Mouse (Mus musculus) retina, adult 2 months (tissue): ENCODE measurements at regions not wholly inside any gene's neighbourhood (a gene's known extent, or its start where the extent isn't known, plus 50 kb on each side); places are given as distances from the start of the nearest gene placed in this dataset.

Experiments used
- DNase-seq: peaks from one replicate; pipeline ENCODE4 v3.0.0-alpha.2; 2012; ENCODE audit warnings: low read depth, low spot score

GRCm38 (mm10) chr11:114439314-114439713, 229.0 kb upstream of the Rpl38 start:
- no peak for DNase-seq

GRCm38 (mm10) chr11:114435788-114436187, 232.5 kb upstream of the Rpl38 start:
- no peak for DNase-seq

DNA sequence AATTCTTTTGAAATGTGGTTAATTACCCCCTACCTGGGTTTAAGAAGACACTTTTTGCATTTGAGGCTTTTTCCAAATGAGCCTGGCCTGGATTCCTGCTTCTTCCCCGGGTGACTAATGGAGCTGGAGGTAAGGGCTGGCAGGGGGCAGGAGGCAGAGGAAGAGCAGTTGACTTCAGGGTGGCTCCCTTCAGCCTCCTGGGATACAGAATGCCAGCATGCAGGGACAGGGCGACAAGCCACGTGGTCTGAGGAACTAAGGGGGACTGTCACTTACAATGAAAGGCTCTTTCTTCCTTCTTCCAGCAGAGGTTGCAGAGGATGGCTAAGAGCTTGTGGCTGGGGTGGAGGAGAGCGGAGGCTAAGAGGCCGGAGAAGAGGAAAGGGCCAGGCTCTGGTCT, 234.8 kb upstream of the Rpl38 start:
- no peak for DNase-seq

GRCm38 (mm10) chr11:114425447-114425846, 242.9 kb upstream of the Rpl38 start:
- DNase-seq: no peak

DNA sequence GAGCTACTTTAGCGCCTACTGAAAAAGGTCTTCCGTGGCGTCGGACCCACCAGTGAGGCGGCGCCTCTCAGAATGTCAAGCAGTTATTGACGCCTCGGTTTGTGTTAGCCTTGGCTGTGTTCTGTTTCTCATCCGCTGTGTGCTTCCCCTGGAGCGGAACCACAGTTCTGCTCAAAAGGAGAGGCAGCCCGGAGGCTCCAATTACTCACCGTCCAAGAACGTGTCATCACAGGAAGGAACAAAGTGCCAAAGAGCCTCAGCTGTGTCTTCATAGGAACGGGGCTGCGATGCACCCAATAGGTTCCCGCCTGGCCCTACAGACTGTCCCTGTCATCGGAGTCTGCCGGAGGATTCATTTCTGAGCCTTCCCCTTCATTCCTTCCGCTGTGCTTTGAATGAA, 245.0 kb upstream of the Rpl38 start:
- DNase-seq: no peak

GRCm38 (mm10) chr11:114419002-114419401, 249.3 kb upstream of the Rpl38 start:
- no peak for DNase-seq

GRCm38 (mm10) chr11:114416168-114416567, 252.2 kb upstream of the Rpl38 start:
- no peak for DNase-seq

DNA sequence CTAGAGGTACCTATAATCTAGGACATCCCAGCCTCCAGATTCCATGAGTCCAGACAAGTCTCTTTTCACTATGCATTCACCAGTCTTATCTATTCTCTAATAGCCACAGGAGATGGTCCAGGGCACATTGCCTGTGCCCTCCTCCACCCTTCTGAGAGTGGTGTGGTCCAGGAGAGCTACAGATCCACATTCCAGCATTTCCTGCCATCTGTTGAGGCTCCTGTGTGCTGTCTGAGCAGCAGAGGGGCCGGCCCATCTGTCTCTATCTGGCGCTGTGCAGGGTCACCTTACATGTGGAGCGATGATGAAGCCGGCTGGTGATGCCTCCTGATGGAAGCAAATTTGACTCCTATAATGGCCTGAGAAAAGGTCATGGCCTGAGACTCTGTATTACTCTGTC, 263.9 kb upstream of the Rpl38 start:
- no peak for DNase-seq

GRCm38 (mm10) chr11:114402556-114403320, 265.6 kb upstream of the Rpl38 start:
- DNase-seq: no peak

DNA sequence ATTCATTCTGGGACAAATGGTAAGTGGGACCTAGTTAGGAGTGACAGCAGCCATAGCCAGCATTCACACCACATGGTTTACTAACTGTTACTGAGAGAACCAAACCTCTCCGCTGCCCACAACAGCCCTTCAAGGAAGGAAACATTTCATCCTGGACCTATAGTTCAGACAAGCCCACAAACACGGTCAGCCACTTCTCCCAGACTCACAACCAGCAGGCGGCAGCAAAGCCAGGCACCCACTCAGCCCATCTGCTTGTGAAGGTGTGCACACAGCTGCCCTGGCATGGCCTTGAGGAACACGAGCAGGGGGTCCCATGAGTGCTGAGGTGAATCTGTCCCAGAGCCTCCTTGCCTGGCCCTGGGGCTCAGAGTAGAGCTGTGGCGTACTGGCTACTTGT, 267.6 kb upstream of the Rpl38 start:
- DNase-seq: no peak

DNA sequence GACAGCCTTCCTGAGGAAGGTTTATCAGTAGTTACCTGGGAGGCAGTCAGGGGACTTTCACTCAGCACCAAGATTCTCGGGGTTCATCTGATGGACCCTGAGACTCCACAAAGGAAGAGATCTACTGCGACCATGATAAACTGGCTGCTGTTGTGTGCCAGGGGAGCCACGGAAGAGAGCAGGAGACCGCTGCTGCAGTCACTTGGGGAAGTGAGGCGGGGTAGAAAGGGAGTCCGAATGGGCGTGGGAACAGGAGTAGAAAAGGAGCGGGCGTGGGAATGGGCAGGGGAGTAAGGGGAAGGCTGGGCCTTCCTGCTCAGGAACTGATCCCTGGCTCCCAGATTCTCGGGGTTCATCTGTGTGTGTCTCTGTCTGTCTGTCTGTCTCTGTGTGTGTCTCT, 276.2 kb upstream of the Rpl38 start:
- no peak for DNase-seq

DNA sequence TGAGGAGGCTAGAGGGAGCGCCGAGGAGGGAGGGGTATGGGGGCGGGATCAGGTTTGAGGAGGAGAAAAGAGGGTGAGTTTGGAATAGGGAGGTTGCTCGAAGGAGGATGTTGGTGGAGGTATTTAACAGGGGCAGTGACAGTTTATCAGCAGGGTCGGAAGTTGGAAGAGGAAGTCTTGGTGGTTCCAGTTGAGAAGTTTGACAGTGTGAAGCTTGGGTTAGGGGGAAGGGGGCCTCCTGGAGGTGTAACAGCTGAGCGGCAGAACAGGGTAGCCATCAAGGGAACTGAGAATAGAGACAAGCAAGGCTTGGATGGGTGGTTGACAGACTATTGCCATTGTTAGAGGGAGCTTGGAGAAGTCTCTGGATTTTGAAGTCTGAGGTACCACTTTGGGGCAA, 276.8 kb upstream of the Rpl38 start:
- DNase-seq: no peak

- no peak for DNase-seq
Observed at GRCm38 (mm10) chr11:114387091-114387490, 281.2 kb upstream of the Rpl38 start.

DNA sequence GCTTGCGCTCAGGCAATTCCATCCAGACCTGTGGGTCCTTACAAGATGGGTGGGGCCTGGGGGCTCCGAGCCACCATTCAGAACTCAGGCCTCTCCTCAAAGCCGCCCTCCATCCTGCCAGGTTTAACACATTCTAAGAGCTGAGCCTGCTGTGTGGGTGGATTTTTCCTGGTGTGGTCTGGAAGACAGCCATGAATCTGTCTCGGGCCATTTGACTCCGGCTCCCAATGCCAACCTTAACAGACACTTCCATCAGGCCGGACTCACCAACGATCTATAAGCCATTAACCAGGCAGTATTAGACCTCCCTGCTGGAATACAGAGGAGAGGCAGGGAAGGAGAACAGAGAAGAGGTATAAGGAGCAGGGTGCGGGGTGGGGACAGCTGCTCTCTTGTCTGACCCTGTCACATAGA, 288.9 kb upstream of the Rpl38 start:
- DNase-seq: no peak

GRCm38 (mm10) chr11:114375921-114376320, 292.4 kb upstream of the Rpl38 start:
- DNase-seq: no peak

- no peak for DNase-seq
Observed at GRCm38 (mm10) chr11:114370708-114371107, 297.6 kb upstream of the Rpl38 start.

DNA sequence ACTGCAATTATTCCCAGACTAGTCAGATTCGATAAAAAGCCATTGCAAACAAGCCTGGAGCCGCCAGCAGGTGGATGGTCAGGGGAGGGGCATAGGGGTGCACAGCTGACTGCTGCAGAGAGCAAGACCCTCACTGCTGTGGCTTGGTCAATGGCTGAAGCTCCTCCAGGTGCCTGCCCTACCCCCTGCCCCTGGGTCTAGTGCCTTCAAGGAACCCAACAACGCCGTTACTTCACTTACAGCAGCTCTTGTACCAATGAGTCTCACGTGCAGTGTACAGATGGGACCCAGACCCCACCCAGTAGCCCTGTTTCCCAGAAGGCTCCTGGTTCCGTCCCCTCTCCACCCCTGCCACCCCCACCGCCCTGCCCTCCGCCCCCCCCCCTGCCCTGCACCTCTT, 300.5 kb upstream of the Rpl38 start:
- DNase-seq: no peak

- DNase-seq: no peak
Observed at GRCm38 (mm10) chr11:114360946-114361345, 294.1 kb upstream of the Sdk2 start.

DNA sequence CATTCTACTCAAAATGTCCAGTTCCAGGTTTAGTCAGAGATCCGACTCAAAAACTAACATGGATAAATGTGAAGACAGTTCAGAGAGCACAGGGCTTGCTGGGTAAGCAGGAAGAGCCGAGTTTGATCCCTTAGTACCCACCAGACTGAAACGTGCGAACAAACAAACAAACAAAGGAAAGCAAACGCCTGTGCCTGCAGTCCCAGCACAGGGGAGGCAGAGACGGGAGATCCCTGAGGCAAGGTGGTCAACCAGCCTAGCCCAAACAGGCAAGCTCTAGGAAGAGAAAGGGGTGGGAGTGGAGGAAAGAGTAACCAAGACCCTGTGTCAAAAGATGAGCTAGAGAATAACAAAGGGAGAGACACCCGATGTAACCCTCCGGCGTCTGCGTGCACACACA, 293.5 kb upstream of the Sdk2 start:
- no peak for DNase-seq

GRCm38 (mm10) chr11:114352146-114352795, 285.4 kb upstream of the Sdk2 start:
- DNase-seq: no peak

- DNase-seq: no peak
Observed at GRCm38 (mm10) chr11:114336839-114337484, 270.1 kb upstream of the Sdk2 start.

DNA sequence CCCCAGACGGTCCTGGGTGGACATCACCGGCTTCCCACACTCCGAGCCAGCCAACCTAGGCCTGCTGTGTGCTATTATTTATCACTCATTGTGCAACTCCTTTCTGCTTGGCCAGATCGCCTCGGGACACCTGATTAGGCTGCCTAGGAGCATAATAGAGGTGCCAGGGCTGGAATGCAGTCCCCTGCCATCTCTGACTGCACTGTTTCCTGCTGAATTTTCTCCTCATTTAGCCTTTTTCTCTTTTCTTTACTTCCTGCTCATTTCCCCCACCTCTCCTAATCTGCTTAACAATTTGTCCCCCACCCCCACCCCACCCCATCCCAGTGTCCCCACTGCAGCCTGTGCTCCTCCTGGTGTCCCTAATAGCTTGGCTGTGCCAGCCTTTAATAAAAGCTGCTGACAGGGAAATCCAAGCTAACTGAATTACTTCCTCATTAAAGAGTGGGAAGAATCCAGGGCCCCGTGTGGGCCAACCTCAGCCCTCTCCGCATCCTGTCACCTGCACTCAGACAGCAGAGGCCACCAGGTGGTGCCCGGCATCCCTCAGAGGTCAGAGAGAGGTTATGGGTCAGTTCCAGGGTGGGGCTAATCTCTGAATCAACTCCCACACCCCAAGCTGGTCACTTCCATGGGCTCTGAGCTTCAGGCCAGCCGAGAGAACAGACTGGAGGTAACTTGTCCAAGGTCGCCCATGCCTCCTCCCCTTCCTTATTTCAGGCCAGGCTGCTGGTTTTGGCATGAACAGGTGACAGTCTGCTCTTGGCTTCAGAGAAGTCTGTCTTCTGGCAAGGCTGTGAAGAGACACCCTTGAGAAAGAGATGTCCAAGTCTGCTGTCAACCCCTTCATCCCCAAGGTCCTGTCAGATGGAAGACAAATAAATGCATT, 269.3 kb upstream of the Sdk2 start:
- DNase-seq: no peak
